Mouse (Mus musculus): ENCODE data around the gene Cox5a. TPM values are rescaled to one million over a fixed set of nuclear protein-coding genes. Genes with fewer than 3 reads are reported as not detected.

The Cox5a gene
- polyA plus RNA-seq, 1 experiment from 2014 or later, result 761 TPM

- ATAC-seq, result peak; percentile 94
- Histone ChIP-seq H3K9ac (replicated peaks) (peak within 1 kb of the TSS; percentile 79), H3K4me3 (ENCODE audit: low read depth, low read length) (peak within 1 kb of the TSS; percentile 84), H3K9me3 (ENCODE audit: low read length) (no peaks in the 10 kb centered on the region), H3K4me2 (ENCODE audit: low read depth, low read length) (peak within 1 kb of the TSS; percentile 82), H3K4me1 (ENCODE audit: insufficient read depth) (peaks cover 12% of the 10 kb centered on the region), H3K27ac (ENCODE audit: low read depth) (peak within 1 kb of the TSS; percentile 84), H3K27me3 (ENCODE audit: insufficient read depth, low read length) (no peaks in the 10 kb centered on the region), H3K36me3 (replicated peaks; ENCODE audit: insufficient read depth, low read length) (peaks cover 45% of the 10 kb centered on the region)
- TF ChIP-seq EP300 (IDR thresholded peaks at IDR 0.05; ENCODE audit: low read depth), result no peak
- no peak for TF ChIP-seq CTCF (IDR thresholded peaks at IDR 0.05; ENCODE audit: low read depth)
- peak; percentile 91 for DNase-seq
- 2% methylated on average over 39 of the region's 45 CpGs for WGBS (ENCODE audit: insufficient replicate concordance)
Observed at GRCm38 (mm10) chr9:57537044-57537727, 16.1 kb downstream of the Cox5a start, which contains the start of gene Fam219b. TSS of gene Fam219b (plus strand) at chr9:57537528.

- H3K9me3 ChIP-seq (ENCODE audit: low read length), result no peaks in the 10 kb centered on the region
- H3K9ac ChIP-seq (replicated peaks), result peak overlapping the region; percentile 79
- H3K27ac ChIP-seq (ENCODE audit: low read depth), result peak overlapping the region; percentile 84
- H3K4me1 ChIP-seq (ENCODE audit: insufficient read depth), result peaks cover 12% of the 10 kb centered on the region
- peak overlapping the region; percentile 84 for H3K4me3 ChIP-seq (ENCODE audit: low read depth, low read length)
- no peaks in the 10 kb centered on the region for H3K27me3 ChIP-seq (ENCODE audit: insufficient read depth, low read length)
- DNase-seq (no peak), ATAC-seq (peak; percentile 47)
- TF ChIP-seq EP300 (IDR thresholded peaks at IDR 0.05; ENCODE audit: low read depth), result no peak
- no peak for TF ChIP-seq CTCF (IDR thresholded peaks at IDR 0.05; ENCODE audit: low read depth)
- peak overlapping the region; percentile 82 for H3K4me2 ChIP-seq (ENCODE audit: low read depth, low read length)
- under 1% methylated on average over 24 of the region's 24 CpGs for WGBS (ENCODE audit: insufficient replicate concordance)
- peaks cover 45% of the 10 kb centered on the region for H3K36me3 ChIP-seq (replicated peaks; ENCODE audit: insufficient read depth, low read length)
Observed at GRCm38 (mm10) chr9:57537728-57538181, 16.7 kb downstream of the Cox5a start.

GRCm38 (mm10) chr9:57539550-57539949 is 18.5 kb downstream of the Cox5a start:
- peaks cover 39% of the 10 kb centered on the region for H3K36me3 ChIP-seq (replicated peaks; ENCODE audit: insufficient read depth, low read length)
- WGBS (ENCODE audit: insufficient replicate concordance), result 87% methylated on average over 2 of the region's 2 CpGs

GRCm38 (mm10) chr9:57541312-57541711 is 20.2 kb downstream of the Cox5a start:
- 4% methylated on average over 1 of the region's 1 CpGs for WGBS (ENCODE audit: insufficient replicate concordance)
- no peak overlapping the region for H3K27ac ChIP-seq (ENCODE audit: low read depth)
- DNase-seq (peak; percentile 57), ATAC-seq (no peak)
- peak; percentile 83 for TF ChIP-seq CTCF (IDR thresholded peaks at IDR 0.05; ENCODE audit: low read depth)
- no peak for TF ChIP-seq EP300 (IDR thresholded peaks at IDR 0.05; ENCODE audit: low read depth)
- H3K4me3 ChIP-seq (ENCODE audit: low read depth, low read length), result no peak overlapping the region
- peaks cover 12% of the 10 kb centered on the region for H3K4me1 ChIP-seq (ENCODE audit: insufficient read depth)
- no peaks in the 10 kb centered on the region for H3K27me3 ChIP-seq (ENCODE audit: insufficient read depth, low read length)
- no peak overlapping the region for H3K4me2 ChIP-seq (ENCODE audit: low read depth, low read length)
- peaks cover 49% of the 10 kb centered on the region for H3K36me3 ChIP-seq (replicated peaks; ENCODE audit: insufficient read depth, low read length)
- no peaks in the 10 kb centered on the region for H3K9me3 ChIP-seq (ENCODE audit: low read length)
- no peak overlapping the region for H3K9ac ChIP-seq (replicated peaks)

More at GRCm38 (mm10) chr9:57539550-57539949, 18.5 kb downstream of the Cox5a start:
- H3K4me2 ChIP-seq (ENCODE audit: low read depth, low read length), result no peak overlapping the region
- H3K4me1 ChIP-seq (ENCODE audit: insufficient read depth), result peaks cover 12% of the 10 kb centered on the region
- H3K9me3 ChIP-seq (ENCODE audit: low read length), result no peaks in the 10 kb centered on the region
- no peaks in the 10 kb centered on the region for H3K27me3 ChIP-seq (ENCODE audit: insufficient read depth, low read length)
- no peak for TF ChIP-seq CTCF (IDR thresholded peaks at IDR 0.05; ENCODE audit: low read depth)
- TF ChIP-seq EP300 (IDR thresholded peaks at IDR 0.05; ENCODE audit: low read depth), result no peak
- DNase-seq, result no peak
- H3K4me3 ChIP-seq (ENCODE audit: low read depth, low read length), result no peak overlapping the region
- ATAC-seq, result no peak
- no peak overlapping the region for H3K9ac ChIP-seq (replicated peaks)
- H3K27ac ChIP-seq (ENCODE audit: low read depth), result no peak overlapping the region

GRCm38 (mm10) chr9:57543951-57544350 is 22.9 kb downstream of the Cox5a start:
- Histone ChIP-seq H3K4me3 (ENCODE audit: low read depth, low read length) (no peak overlapping the region), H3K4me1 (ENCODE audit: insufficient read depth) (peaks cover 8% of the 10 kb centered on the region), H3K27me3 (ENCODE audit: insufficient read depth, low read length) (no peaks in the 10 kb centered on the region), H3K27ac (ENCODE audit: low read depth) (no peak overlapping the region), H3K36me3 (replicated peaks; ENCODE audit: insufficient read depth, low read length) (peaks cover 54% of the 10 kb centered on the region), H3K4me2 (ENCODE audit: low read depth, low read length) (no peak overlapping the region), H3K9me3 (ENCODE audit: low read length) (no peaks in the 10 kb centered on the region), H3K9ac (replicated peaks) (no peak overlapping the region)
- TF ChIP-seq CTCF (IDR thresholded peaks at IDR 0.05; ENCODE audit: low read depth) (no peak), EP300 (IDR thresholded peaks at IDR 0.05; ENCODE audit: low read depth) (no peak)
- ATAC-seq (no peak), DNase-seq (no peak)
- whole genome bisulfite sequencing (ENCODE audit: insufficient replicate concordance), result 77% methylated on average over 3 of the region's 3 CpGs

GRCm38 (mm10) chr9:57547287-57547686 is 26.2 kb downstream of the Cox5a start:
- Histone ChIP-seq H3K27me3 (ENCODE audit: insufficient read depth, low read length) (no peaks in the 10 kb centered on the region), H3K4me2 (ENCODE audit: low read depth, low read length) (no peak overlapping the region), H3K27ac (ENCODE audit: low read depth) (no peak overlapping the region), H3K4me3 (ENCODE audit: low read depth, low read length) (no peak overlapping the region), H3K36me3 (replicated peaks; ENCODE audit: insufficient read depth, low read length) (peaks cover 34% of the 10 kb centered on the region), H3K9ac (replicated peaks) (no peak overlapping the region; the same call in 1 of the 2 replicates), H3K9me3 (ENCODE audit: low read length) (no peaks in the 10 kb centered on the region), H3K4me1 (ENCODE audit: insufficient read depth) (peaks cover 12% of the 10 kb centered on the region)
- 53% methylated on average over 5 of the region's 5 CpGs for WGBS (ENCODE audit: insufficient replicate concordance)
- DNase-seq, result no peak
- peak; percentile 25; the same call in 1 of the 2 replicates for ATAC-seq
- TF ChIP-seq CTCF (IDR thresholded peaks at IDR 0.05; ENCODE audit: low read depth) (no peak), EP300 (IDR thresholded peaks at IDR 0.05; ENCODE audit: low read depth) (no peak)

Data from liver, postnatal 0 days (tissue).